Mouse (Mus musculus) heart, adult 2 months (tissue): ENCODE measurements around the gene Gm20906. TPM values are rescaled to one million over a fixed set of nuclear protein-coding genes. Genes with fewer than 3 reads are reported as not detected.
"Not testable (repeated sequence)": the region's sequence is repeated elsewhere in the genome, so short reads cannot be mapped to it uniquely, and the experiment has no call there.

Source experiments
- DNase-seq, 2 experiments: peaks; one replicate each; pipeline ENCODE4 v3.0.0; 2021
- H3K27ac ChIP-seq: fragments of 200-600 bp; 2 replicates; pipeline ENCODE4 v1.8.1; 2022
- H3K27me3 ChIP-seq: fragments of 200-500 bp; 2 replicates; pipeline ENCODE4 v1.6.1; 2012; ENCODE audit warnings: mild to moderate bottlenecking, low read length, inconsistent platforms, mixed read lengths; ENCODE audit not compliant: control insufficient read depth, insufficient read depth
- H3K36me3 ChIP-seq: fragments of 200-500 bp; 2 replicates; pipeline ENCODE4 v1.6.1; 2012; ENCODE audit warnings: low read length, inconsistent platforms; ENCODE audit not compliant: control insufficient read depth, insufficient read depth
- H3K4me1 ChIP-seq: fragments of 200-500 bp; 2 replicates; pipeline ENCODE4 v1.6.1; 2011; ENCODE audit warnings: low read length; ENCODE audit not compliant: control insufficient read depth, insufficient read depth
- H3K4me3 ChIP-seq: fragments of 200-600 bp; 2 replicates; pipeline ENCODE4 v1.8.1; 2022
- H3K79me2 ChIP-seq: fragments of 200-500 bp; replicated peaks from 2 replicates; pipeline ENCODE4 v1.6.1; 2012; ENCODE audit warnings: mild to moderate bottlenecking, inconsistent platforms, low read length, moderate library complexity, mixed read lengths; ENCODE audit not compliant: control insufficient read depth, insufficient read depth
- H3K9ac ChIP-seq: fragments of 200-500 bp; 2 replicates; pipeline ENCODE4 v1.6.1; 2012; ENCODE audit warnings: low read depth, mild to moderate bottlenecking, control low read depth, inconsistent platforms, low read length, mixed read lengths
- WGBS: fragments of 180-500 bp; shearing (Covaris S2); methylation state at CpG from one replicate; pipeline ENCODE4 v1.1.7; 2018; 5-methylcytosine and 5-hydroxymethylcytosine counted together
- intact Hi-C: fragments of 180-260 bp; cut with DNase I; formaldehyde crosslinking; loops from one replicate; pipeline ENCODE4 v1.15.1; 2025
- long read RNA-seq: library from polyadenylated mRNA; stranded (forward); transcript quantifications from one replicate; pipeline ENCODE4 v2.0.0, GENCODE M21; 2021
- polyA plus RNA-seq: library from polyadenylated mRNA; depleted of rRNA; stranded (reverse); fragments of >200 nt; gene quantifications from 2 replicates; pipeline ENCODE4 v1.2.3, GENCODE M21; 2012; rRNA removed
- total RNA-seq, 2 experiments: library from RNA; stranded (reverse); gene quantifications; 2 replicates each; pipeline ENCODE4 v1.2.3; 2021

Gm20906 gene
- total RNA-seq (not detected), polyA plus RNA-seq (not detected in 2 replicates)
- long read RNA-seq: 0 reads

- H3K27me3 ChIP-seq, H3K27ac ChIP-seq, intact Hi-C loops, H3K4me3 ChIP-seq, H3K9ac ChIP-seq, DNase-seq, H3K36me3 ChIP-seq, H3K4me1 ChIP-seq, H3K79me2 ChIP-seq: not testable (repeated sequence)
- WGBS: no CpG with 5 or more reads among the region's 6 CpGs
These were observed at the start of gene Gm20906 for GRCm38 (mm10) chrY:87550666-87551065. Gm20906 (plus strand) TSS chrY:87550966.
